Mouse (Mus musculus): ENCODE results near the gene Ptgs2.

DNA sequence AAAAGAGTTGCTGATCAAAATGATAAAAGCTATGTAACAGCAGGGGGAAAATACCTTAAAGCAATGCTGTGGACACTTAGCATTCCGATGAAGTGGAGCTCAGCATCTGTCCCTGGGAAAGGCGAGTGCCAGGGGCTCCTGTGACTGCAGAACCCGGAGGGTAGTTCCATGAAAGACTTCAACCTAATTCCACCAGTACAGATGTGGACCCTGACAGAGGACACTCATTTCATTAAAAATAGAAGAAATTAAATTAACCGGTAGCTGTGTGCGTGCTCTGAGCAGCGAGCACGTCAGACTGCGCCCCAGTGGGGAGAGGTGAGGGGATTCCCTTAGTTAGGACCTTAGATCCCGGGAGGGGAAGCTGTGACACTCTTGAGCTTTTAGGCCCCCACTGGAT, 457 bp upstream of the Ptgs2 start:
- TF ChIP-seq CTCF (IDR thresholded peaks at IDR 0.05; ENCODE audit: borderline replicate concordance, insufficient read depth, low read length) (no peak), POLR2A (IDR thresholded peaks at IDR 0.05; ENCODE audit: low read depth, low read length) (no peak; the same call in 1 of the 2 replicates)
